Mouse (Mus musculus): ENCODE data around the gene Sept9. TPM values are rescaled to one million over a fixed set of nuclear protein-coding genes. Genes with fewer than 3 reads are reported as not detected.

Gene Sept9
- polyA plus RNA-seq, 1 experiment: 253 TPM

GRCm38 (mm10) chr11:117332242-117333149 is 133.0 kb downstream of the Sept9 start:
- Histone ChIP-seq H3K4me2 (ENCODE audit: low read depth) (no peak overlapping the region), H3K27me3 (ENCODE audit: control insufficient read depth, insufficient read depth, insufficient read length) (no peaks in the 10 kb centered on the region), H3K79me2 (ENCODE audit: control insufficient read depth, insufficient read depth) (peaks cover 100% of the 10 kb centered on the region), H3K36me3 (ENCODE audit: control insufficient read depth, insufficient read depth) (no peaks in the 10 kb centered on the region), H3ac (ENCODE audit: control insufficient read depth, insufficient read length) (no peak overlapping the region), H3K4me3 (no peak overlapping the region)
- TF ChIP-seq MYOD1 (IDR thresholded peaks at IDR 0.05; ENCODE audit: control insufficient read depth in 1 of 3, insufficient read length in 2 of 3, low read depth in 2 of 3): no peak
- no peak for TF ChIP-seq POLR2A (IDR thresholded peaks at IDR 0.05; ENCODE audit: insufficient read length, low read depth)
- TF ChIP-seq MAX (IDR thresholded peaks at IDR 0.05; ENCODE audit: low read depth): no peak
- no peak for TF ChIP-seq TCF12 (IDR thresholded peaks at IDR 0.05; ENCODE audit: insufficient read depth, poor library complexity, severe bottlenecking)
- no peak for TF ChIP-seq USF1 (IDR thresholded peaks at IDR 0.05; ENCODE audit: low read depth)
- TF ChIP-seq CEBPB (IDR thresholded peaks at IDR 0.05; ENCODE audit: insufficient read depth, poor library complexity, severe bottlenecking): no peak
- no peak for TF ChIP-seq MYOG (IDR thresholded peaks at IDR 0.05; ENCODE audit: control insufficient read depth in 1 of 3, insufficient read depth in 1 of 3, insufficient read length in 2 of 3, low read depth in 2 of 3)
- TF ChIP-seq SRF (IDR thresholded peaks at IDR 0.05; ENCODE audit: control insufficient read depth, insufficient read length, low read depth): no peak

GRCm38 (mm10) chr11:117333150-117333715 is 133.8 kb downstream of the Sept9 start:
- no peak overlapping the region for H3K4me3 ChIP-seq
- H3ac ChIP-seq (ENCODE audit: control insufficient read depth, insufficient read length): no peak overlapping the region
- H3K27me3 ChIP-seq (ENCODE audit: control insufficient read depth, insufficient read depth, insufficient read length): no peaks in the 10 kb centered on the region
- H3K36me3 ChIP-seq (ENCODE audit: control insufficient read depth, insufficient read depth): no peaks in the 10 kb centered on the region
- no peak overlapping the region for H3K4me2 ChIP-seq (ENCODE audit: low read depth)
- H3K79me2 ChIP-seq (ENCODE audit: control insufficient read depth, insufficient read depth): peaks cover 100% of the 10 kb centered on the region
- TF ChIP-seq MYOG (IDR thresholded peaks at IDR 0.05; ENCODE audit: control insufficient read depth in 1 of 3, insufficient read depth in 1 of 3, insufficient read length in 2 of 3, low read depth in 2 of 3) (no peak), SRF (IDR thresholded peaks at IDR 0.05; ENCODE audit: control insufficient read depth, insufficient read length, low read depth) (no peak), REST (IDR thresholded peaks at IDR 0.05; ENCODE audit: insufficient read depth, insufficient read length) (no peak), TCF3 (IDR thresholded peaks at IDR 0.05; ENCODE audit: insufficient read length, low read depth) (no peak), E2F4 (IDR thresholded peaks at IDR 0.05; ENCODE audit: insufficient read depth) (no peak), TCF12 (IDR thresholded peaks at IDR 0.05; ENCODE audit: insufficient read depth, poor library complexity, severe bottlenecking) (no peak), USF1 (IDR thresholded peaks at IDR 0.05; ENCODE audit: low read depth) (no peak), CEBPB (IDR thresholded peaks at IDR 0.05; ENCODE audit: insufficient read depth, poor library complexity, severe bottlenecking) (no peak), POLR2AphosphoS2 (IDR thresholded peaks at IDR 0.05; ENCODE audit: insufficient read length, low read depth) (no peak), MYOD1 (IDR thresholded peaks at IDR 0.05; ENCODE audit: control insufficient read depth in 1 of 3, insufficient read length in 2 of 3, low read depth in 2 of 3) (no peak), POLR2A (IDR thresholded peaks at IDR 0.05; ENCODE audit: insufficient read length, low read depth) (no peak), MAX (IDR thresholded peaks at IDR 0.05; ENCODE audit: low read depth) (no peak)

GRCm38 (mm10) chr11:117334101-117334500 is 134.6 kb downstream of the Sept9 start:
- Histone ChIP-seq H3K4me3 (no peak overlapping the region), H3K79me2 (ENCODE audit: control insufficient read depth, insufficient read depth) (peaks cover 100% of the 10 kb centered on the region), H3K36me3 (ENCODE audit: control insufficient read depth, insufficient read depth) (no peaks in the 10 kb centered on the region), H3K4me2 (ENCODE audit: low read depth) (no peak overlapping the region), H3ac (ENCODE audit: control insufficient read depth, insufficient read length) (no peak overlapping the region), H3K27me3 (ENCODE audit: control insufficient read depth, insufficient read depth, insufficient read length) (no peaks in the 10 kb centered on the region)
- no peak for TF ChIP-seq MYOG (IDR thresholded peaks at IDR 0.05; ENCODE audit: control insufficient read depth in 1 of 3, insufficient read depth in 1 of 3, insufficient read length in 2 of 3, low read depth in 2 of 3)
- TF ChIP-seq E2F4 (IDR thresholded peaks at IDR 0.05; ENCODE audit: insufficient read depth): no peak
- no peak for TF ChIP-seq TCF12 (IDR thresholded peaks at IDR 0.05; ENCODE audit: insufficient read depth, poor library complexity, severe bottlenecking)
- TF ChIP-seq SRF (IDR thresholded peaks at IDR 0.05; ENCODE audit: control insufficient read depth, insufficient read length, low read depth): no peak
- TF ChIP-seq MAX (IDR thresholded peaks at IDR 0.05; ENCODE audit: low read depth): no peak
- no peak for TF ChIP-seq POLR2AphosphoS2 (IDR thresholded peaks at IDR 0.05; ENCODE audit: insufficient read length, low read depth)
- TF ChIP-seq MYOD1 (IDR thresholded peaks at IDR 0.05; ENCODE audit: control insufficient read depth in 1 of 3, insufficient read length in 2 of 3, low read depth in 2 of 3): no peak
- TF ChIP-seq USF1 (IDR thresholded peaks at IDR 0.05; ENCODE audit: low read depth): no peak
- no peak for TF ChIP-seq TCF3 (IDR thresholded peaks at IDR 0.05; ENCODE audit: insufficient read length, low read depth)
- TF ChIP-seq REST (IDR thresholded peaks at IDR 0.05; ENCODE audit: insufficient read depth, insufficient read length): no peak
- no peak for TF ChIP-seq POLR2A (IDR thresholded peaks at IDR 0.05; ENCODE audit: insufficient read length, low read depth)
- TF ChIP-seq CEBPB (IDR thresholded peaks at IDR 0.05; ENCODE audit: insufficient read depth, poor library complexity, severe bottlenecking): no peak

- TF ChIP-seq MYOD1 (IDR thresholded peaks at IDR 0.05; ENCODE audit: control insufficient read depth in 1 of 3, insufficient read length in 2 of 3, low read depth in 2 of 3): no peak
- TF ChIP-seq POLR2AphosphoS2 (IDR thresholded peaks at IDR 0.05; ENCODE audit: insufficient read length, low read depth): no peak
- no peak for TF ChIP-seq USF1 (IDR thresholded peaks at IDR 0.05; ENCODE audit: low read depth)
- no peak for TF ChIP-seq POLR2A (IDR thresholded peaks at IDR 0.05; ENCODE audit: insufficient read length, low read depth)
- TF ChIP-seq CEBPB (IDR thresholded peaks at IDR 0.05; ENCODE audit: insufficient read depth, poor library complexity, severe bottlenecking): no peak
- TF ChIP-seq TCF12 (IDR thresholded peaks at IDR 0.05; ENCODE audit: insufficient read depth, poor library complexity, severe bottlenecking): no peak
- no peak for TF ChIP-seq E2F4 (IDR thresholded peaks at IDR 0.05; ENCODE audit: insufficient read depth)
- TF ChIP-seq MYOG (IDR thresholded peaks at IDR 0.05; ENCODE audit: control insufficient read depth in 1 of 3, insufficient read depth in 1 of 3, insufficient read length in 2 of 3, low read depth in 2 of 3): no peak
- TF ChIP-seq MAX (IDR thresholded peaks at IDR 0.05; ENCODE audit: low read depth): no peak
- TF ChIP-seq SRF (IDR thresholded peaks at IDR 0.05; ENCODE audit: control insufficient read depth, insufficient read length, low read depth): no peak
- TF ChIP-seq REST (IDR thresholded peaks at IDR 0.05; ENCODE audit: insufficient read depth, insufficient read length): no peak
- TF ChIP-seq TCF3 (IDR thresholded peaks at IDR 0.05; ENCODE audit: insufficient read length, low read depth): no peak
- H3K79me2 ChIP-seq (ENCODE audit: control insufficient read depth, insufficient read depth): peaks cover 100% of the 10 kb centered on the region
- no peak overlapping the region for H3ac ChIP-seq (ENCODE audit: control insufficient read depth, insufficient read length)
- no peaks in the 10 kb centered on the region for H3K36me3 ChIP-seq (ENCODE audit: control insufficient read depth, insufficient read depth)
- H3K4me3 ChIP-seq: no peak overlapping the region
- H3K27me3 ChIP-seq (ENCODE audit: control insufficient read depth, insufficient read depth, insufficient read length): no peaks in the 10 kb centered on the region
- no peak overlapping the region for H3K4me2 ChIP-seq (ENCODE audit: low read depth)
These were observed 135.7 kb downstream of the Sept9 start for GRCm38 (mm10) chr11:117335146-117335545.
